Mouse (Mus musculus) lung, postnatal 0 days (tissue): ENCODE measurements around the gene Gramd1a.
A peak's percentile ranks its signal among the peaks of the same experiment; 100 is the strongest.

Source experiments
- CTCF ChIP-seq: IDR thresholded peaks from 2 replicates; pipeline ENCODE4 v1.5.1; 2016; ENCODE audit warnings: antibody characterized with exemption, mild to moderate bottlenecking
- EP300 ChIP-seq: IDR thresholded peaks from 2 replicates; pipeline ENCODE4 v1.6.1; 2016; ENCODE audit warnings: antibody characterized with exemption, mild to moderate bottlenecking, control low read depth

DNA sequence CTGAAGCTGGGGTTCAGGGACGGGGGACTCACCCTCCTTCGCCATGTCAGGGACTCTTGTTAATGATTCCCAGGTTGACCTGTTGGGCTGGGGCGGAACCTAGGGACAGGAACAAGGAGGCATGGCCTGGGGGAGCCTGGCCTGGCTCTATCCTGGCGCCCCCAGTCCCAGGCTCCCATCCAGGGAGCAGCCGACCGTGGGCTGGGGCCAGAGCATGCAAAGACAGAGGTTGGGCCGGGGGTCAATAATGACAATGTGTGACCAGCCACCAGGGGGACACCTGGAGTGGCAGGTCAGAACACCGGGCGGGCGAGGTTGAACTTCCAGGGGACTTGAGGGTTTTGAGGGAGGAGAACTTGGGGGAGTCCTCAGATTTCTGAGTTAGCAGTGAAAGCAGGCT, 41.0 kb downstream of the Gramd1a start:
- TF ChIP-seq EP300 (no peak), CTCF (peak; percentile 57)
